In genomic region chr16:92820451-92820850, GRCm38 (mm10) we compare ENCODE assay signal across 26 mouse cellular contexts. TPM values are rescaled to one million over a fixed set of nuclear protein-coding genes. Genes with fewer than 3 reads are reported as not detected.
DNase-seq lines count a peak whose midpoint lies in the region; ATAC-seq and TF ChIP-seq lines count a peak whose summit lies in the region.
"Had no signal": no experiment of that assay in that cellular context is flagged by ENCODE, and none has a peak within 500 bp of the region (broad histone marks: within the 10 kb centered on the region; RNA-seq: fewer than 3 reads in every experiment).

No protein-coding gene starts in this region.

- H3K4me1 ChIP-seq in G1E (ENCODE audit: insufficient read depth, low read depth, low read length): peaks cover 95% of the 10 kb centered on the region
- 0 out of 2 replicates have a peak, but pooled peaks cover 2% of the 10 kb centered on the region for H3K4me1 ChIP-seq in midbrain, embryonic 13.5 days (replicated peaks)

- no peak overlapping the region for H3K9ac ChIP-seq in midbrain, embryonic 13.5 days (replicated peaks)
- H3K9ac ChIP-seq: embryonic facial prominence, embryonic 12.5 days; forebrain, postnatal 0 days; hindbrain, embryonic 12.5 days; limb, embryonic 15.5 days; lung, embryonic 14.5 days; neural tube, embryonic 15.5 days had no signal

- peaks cover 82% of the 10 kb centered on the region for H3K36me3 ChIP-seq in G1E (replicated peaks)
- H3K36me3 ChIP-seq in midbrain, embryonic 13.5 days: no peaks in the 10 kb centered on the region
- H3K36me3 ChIP-seq: embryonic facial prominence, embryonic 12.5 days; hindbrain, embryonic 12.5 days; limb, embryonic 15.5 days; neural tube, embryonic 15.5 days had no signal

- H3K4me3 ChIP-seq in G1E (ENCODE audit: low read depth, low read length): peak overlapping the region; percentile 61; the same call in 1 of the 2 replicates
- no peak overlapping the region for H3K4me3 ChIP-seq in midbrain, embryonic 13.5 days (replicated peaks)
- H3K4me3 ChIP-seq: embryonic facial prominence, embryonic 12.5 days; heart, adult 2 months; hindbrain, embryonic 12.5 days; left cerebral cortex, adult 2 months; limb, embryonic 15.5 days; myocyte; neural tube, embryonic 15.5 days had no signal

- no peak overlapping the region for H3K27ac ChIP-seq in midbrain, embryonic 13.5 days
- H3K27ac ChIP-seq: embryonic facial prominence, embryonic 12.5 days; heart, adult 2 months; hindbrain, embryonic 12.5 days; kidney, postnatal 0 days; left cerebral cortex, adult 2 months; limb, embryonic 15.5 days; neural tube, embryonic 15.5 days had no signal

- peak; percentile 62 for DNase-seq in 416B (ENCODE audit: low read depth)
- peak; percentile 27 for DNase-seq in A20 (ENCODE audit: low read depth, low spot score)
- DNase-seq in G1E (ENCODE audit: low spot score): no peak
- DNase-seq in naive thymus-derived CD4-positive, alpha-beta T cell, adult 2 months (ENCODE audit: low read depth): peak; percentile 60
- DNase-seq in lung, postnatal 14 days: no peak
- DNase-seq in retina, embryonic 14.5 days (ENCODE audit: low spot score): no peak
- DNase-seq: cerebellum, adult 18-20 months; cerebellum, postnatal 25 days; forebrain, postnatal 0 days; gastrocnemius, postnatal 36 days; heart, adult 2 months; kidney, adult 18-20 months; layer of hippocampus, adult 9-11 months; left cerebral cortex, postnatal 4 days; lung, embryonic 14.5 days; lung, postnatal 36 days; thymus, postnatal 25 days had no signal

- 87% methylated on average over 6 of the region's 6 CpGs for WGBS in midbrain, embryonic 13.5 days

- no peak for ATAC-seq in G1E (ENCODE audit: extremely low read depth, insufficient number of reproducible peaks, low FRiP score, poor library complexity, severe bottlenecking)
- no peak for ATAC-seq in midbrain, embryonic 13.5 days
- ATAC-seq: forebrain, postnatal 0 days; midbrain, embryonic 16.5 days had no signal

- H3K9me3 ChIP-seq in G1E (replicated peaks): no peaks in the 10 kb centered on the region
- H3K9me3 ChIP-seq in midbrain, embryonic 13.5 days: no peaks in the 10 kb centered on the region
- H3K9me3 ChIP-seq: embryonic facial prominence, embryonic 12.5 days; hindbrain, embryonic 12.5 days; limb, embryonic 15.5 days; neural tube, embryonic 15.5 days had no signal

- no peaks in the 10 kb centered on the region; the same call in 1 of the 2 replicates for H3K27me3 ChIP-seq in G1E (ENCODE audit: insufficient read depth, low read length)
- H3K27me3 ChIP-seq in midbrain, embryonic 13.5 days: no peaks in the 10 kb centered on the region
- H3K27me3 ChIP-seq: embryonic facial prominence, embryonic 12.5 days; hindbrain, embryonic 12.5 days had no signal

- no peak overlapping the region for H3K4me2 ChIP-seq in midbrain, embryonic 13.5 days (replicated peaks)
- H3K4me2 ChIP-seq: embryonic facial prominence, embryonic 12.5 days; hindbrain, embryonic 12.5 days; limb, embryonic 15.5 days; lung, embryonic 14.5 days; neural tube, embryonic 15.5 days had no signal

- no peak for TF ChIP-seq CTCF in G1E (IDR thresholded peaks at IDR 0.05; ENCODE audit: low read depth, low read length)

RNA-seq across cellular contexts. Expression of gene Runx1, which starts 5.5 kb away (rescaled TPM):
- total RNA-seq in G1E (2014; fragmentation: Nextera tagmentation) (208 and 213 TPM in 2 replicates), G1E (2017) (32.7 and 36.1 TPM in 2 replicates)
- 158 and 168 TPM in 2 replicates for polyA plus RNA-seq in G1E (2012)
- 0.52 and 1.1 TPM in 2 replicates for polyA plus RNA-seq in midbrain, embryonic 13.5 days (2015; fragmentation: Nextera tagmentation; extraction: Ambion mirVana)

Comparison
In these comparisons a context has a peak if more than half of its experiments do, and no peak if none do; other contexts are left out.
1. DNase-seq: peak in 416B (single experiment), A20 (single experiment) and naive thymus-derived CD4-positive, alpha-beta T cell, adult 2 months (single experiment); none in G1E (single experiment), lung, postnatal 14 days (single experiment) and retina, embryonic 14.5 days (single experiment).
2. RNA of gene Runx1, which starts 5.5 kb away (polyA plus RNA-seq): 158 to 168 TPM in G1E; 0.52 to 1.1 TPM in midbrain, embryonic 13.5 days; every median in the first group is over 10 times any median in the second.